Mouse (Mus musculus) layer of hippocampus, adult 2 months (tissue): ENCODE results near the gene Zfp324. TPM values are rescaled to one million over a fixed set of nuclear protein-coding genes. Genes with fewer than 3 reads are reported as not detected.
A peak's percentile ranks its signal among the peaks of the same experiment; 100 is the strongest.

Experiments
- DNase-seq, 2 experiments: peaks; one replicate each; pipeline ENCODE4 v3.0.0; 2022; ENCODE audit warnings: low spot score in 2 of 2
- H3K27ac ChIP-seq: fragments of 200-600 bp; 2 replicates; pipeline ENCODE4 v1.8.1; 2022
- H3K4me3 ChIP-seq: fragments of 200-600 bp; 2 replicates; pipeline ENCODE4 v1.8.1; 2022; ENCODE audit warnings: mild to moderate bottlenecking
- CTCF ChIP-seq: fragments of 200-600 bp; conservative IDR thresholded peaks from 2 replicates; pipeline ENCODE4 v1.8.1; 2022; ENCODE audit warnings: antibody characterized with exemption, mild to moderate bottlenecking, moderate library complexity
- total RNA-seq, 2 experiments: library from RNA; stranded (reverse); gene quantifications; 2 replicates each; pipeline ENCODE4 v1.2.3; 2021

Gene Zfp324
- total RNA-seq, 2 experiments from 2014 or later: 11.0 to 11.4 TPM

- Histone ChIP-seq H3K27ac (no peak overlapping the region), H3K4me3 (no peak overlapping the region)
- peak; percentile 63 for TF ChIP-seq CTCF
- DNase-seq: no peak
Observed at GRCm38 (mm10) chr7:12943488-12943887, 22.1 kb upstream of the Zfp324 start.

- Histone ChIP-seq H3K4me3 (peak overlapping the region; percentile 75), H3K27ac (peak overlapping the region; percentile 90)
- peak; percentile 21; the same call in 1 of the 2 replicates for TF ChIP-seq CTCF
- DNase-seq: peak; percentile 94 to 98
Observed at GRCm38 (mm10) chr7:12949032-12949871, 16.4 kb upstream of the Zfp324 start.

GRCm38 (mm10) chr7:12949872-12950229 lies 15.8 kb upstream of the Zfp324 start:
- TF ChIP-seq CTCF: no peak
- H3K27ac ChIP-seq: peak overlapping the region; percentile 90
- no peak for DNase-seq
- H3K4me3 ChIP-seq: peak overlapping the region; percentile 75

- no peak for DNase-seq
- Histone ChIP-seq H3K27ac (no peak overlapping the region), H3K4me3 (no peak overlapping the region)
- peak; percentile 58 for TF ChIP-seq CTCF
Observed at GRCm38 (mm10) chr7:12954896-12955295, 10.7 kb upstream of the Zfp324 start.

GRCm38 (mm10) chr7:12957511-12957910 lies 8.1 kb upstream of the Zfp324 start:
- no peak for DNase-seq
- Histone ChIP-seq H3K27ac (no peak overlapping the region), H3K4me3 (no peak overlapping the region)
- no peak for TF ChIP-seq CTCF

- no peak overlapping the region for H3K4me3 ChIP-seq
- H3K27ac ChIP-seq: no peak overlapping the region
- no peak for TF ChIP-seq CTCF
- no peak for DNase-seq
Observed at GRCm38 (mm10) chr7:12958948-12959347, 6.7 kb upstream of the Zfp324 start.

GRCm38 (mm10) chr7:12959718-12960117 lies 5.9 kb upstream of the Zfp324 start:
- TF ChIP-seq CTCF: no peak

GRCm38 (mm10) chr7:12961511-12962141 lies 4.0 kb upstream of the Zfp324 start:
- TF ChIP-seq CTCF: no peak
- Histone ChIP-seq H3K4me3 (peak overlapping the region; percentile 62), H3K27ac (peak overlapping the region; percentile 86)
- DNase-seq: peak in 1 of 2 experiments; percentile 44

More at GRCm38 (mm10) chr7:12959718-12960117, 5.9 kb upstream of the Zfp324 start:
- DNase-seq: no peak
- no peak overlapping the region for H3K27ac ChIP-seq
- no peak overlapping the region for H3K4me3 ChIP-seq

- DNase-seq: peak in 1 of 2 experiments; percentile 39
- peak overlapping the region; percentile 99 for H3K4me3 ChIP-seq
- H3K27ac ChIP-seq: peak overlapping the region; percentile 92
- TF ChIP-seq CTCF: no peak
Observed at GRCm38 (mm10) chr7:12966104-12966845, 637 bp downstream of the Zfp324 start.

GRCm38 (mm10) chr7:12970906-12971305 lies 5.3 kb downstream of the Zfp324 start:
- TF ChIP-seq CTCF: no peak

GRCm38 (mm10) chr7:12977682-12978389 lies 12.2 kb downstream of the Zfp324 start, which contains the start of gene Zfp446:
Gene Zfp446, plus strand, starts transcription at chr7:12977848.
- peak; percentile 99 for DNase-seq
- Histone ChIP-seq H3K27ac (peak within 1 kb of the TSS; percentile 98), H3K4me3 (peak within 1 kb of the TSS; percentile 87)
- no peak for TF ChIP-seq CTCF

More at GRCm38 (mm10) chr7:12970906-12971305, 5.3 kb downstream of the Zfp324 start:
- no peak for DNase-seq
- Histone ChIP-seq H3K27ac (no peak overlapping the region), H3K4me3 (no peak overlapping the region)
